Mouse (Mus musculus) midbrain, embryonic 15.5 days (tissue): Measurements from ENCODE around the gene Rab11fip4. TPM values are rescaled to one million over a fixed set of nuclear protein-coding genes. Genes with fewer than 3 reads are reported as not detected.

ENCODE experiments used
- ATAC-seq: fragments of 200-750 bp; cut with Nextera tagmentation; replicated peaks from 2 replicates; pipeline ENCODE4 v1.8.0; 2017; ENCODE audit warnings: moderate TSS enrichment
- H3K27ac ChIP-seq: fragments of 300-500 bp; sonication (generic); 2 replicates; pipeline ENCODE4 v1.5.1; 2015; ENCODE audit warnings: mild to moderate bottlenecking, inconsistent platforms
- H3K27me3 ChIP-seq: fragments of 300-500 bp; sonication (generic); replicated peaks from 2 replicates; pipeline ENCODE4 v1.6.1; 2015; ENCODE audit warnings: inconsistent platforms
- H3K36me3 ChIP-seq: fragments of 300-500 bp; sonication (generic); replicated peaks from 2 replicates; pipeline ENCODE4 v1.6.1; 2015; ENCODE audit warnings: inconsistent platforms
- H3K4me1 ChIP-seq: fragments of 300-500 bp; sonication (generic); 2 replicates; pipeline ENCODE4 v1.6.1; 2015; ENCODE audit warnings: inconsistent platforms
- H3K4me2 ChIP-seq: fragments of 300-500 bp; sonication (generic); 2 replicates; pipeline ENCODE4 v1.6.1; 2015; ENCODE audit warnings: inconsistent platforms, mild to moderate bottlenecking, moderate library complexity
- H3K4me3 ChIP-seq: fragments of 300-500 bp; sonication (generic); 2 replicates; pipeline ENCODE4 v1.5.1; 2015; ENCODE audit warnings: mild to moderate bottlenecking, inconsistent platforms
- H3K9ac ChIP-seq: fragments of 300-500 bp; sonication (generic); 2 replicates; pipeline ENCODE4 v1.6.1; 2015; ENCODE audit warnings: mild to moderate bottlenecking, inconsistent platforms
- H3K9me3 ChIP-seq: fragments of 300-500 bp; sonication (generic); 2 replicates; pipeline ENCODE4 v1.6.1; 2016; ENCODE audit warnings: inconsistent platforms
- WGBS: fragments of 180-500 bp; shearing (Covaris S2); methylation state at CpG from one replicate; pipeline ENCODE4 v1.1.7; 2015; ENCODE audit warnings: mixed read lengths; 5-methylcytosine and 5-hydroxymethylcytosine counted together
- polyA plus RNA-seq: library from polyadenylated mRNA; unstranded; fragments of >200 nt; fragmentation: Nextera tagmentation; extraction: Ambion mirVana; gene quantifications from 2 replicates; pipeline ENCODE4 v1.2.1, GENCODE M21; 2015

The Rab11fip4 gene
- polyA plus RNA-seq, 1 experiment from 2014 or later = 32.9 TPM

- H3K4me1 ChIP-seq = peaks cover 34% of the 10 kb centered on the region
- 72% methylated on average over 4 of the region's 5 CpGs for whole genome bisulfite sequencing
Measured at GRCm38 (mm10) chr11:79646026-79646425, 55.0 kb downstream of the Rab11fip4 start.

GRCm38 (mm10) chr11:79646467-79647070 lies 55.6 kb downstream of the Rab11fip4 start:
- no peak overlapping the region for H3K9ac ChIP-seq
- peaks cover 34% of the 10 kb centered on the region for H3K4me1 ChIP-seq
- no peaks in the 10 kb centered on the region for H3K27me3 ChIP-seq
- 0 out of 2 replicates have a peak, but pooled peaks have one; percentile 16 for ATAC-seq
- no peak overlapping the region for H3K4me3 ChIP-seq
- H3K27ac ChIP-seq = peak overlapping the region; percentile 51
- H3K4me2 ChIP-seq = no peak overlapping the region
- no peaks in the 10 kb centered on the region for H3K36me3 ChIP-seq
- no peaks in the 10 kb centered on the region for H3K9me3 ChIP-seq
- 7% methylated on average over 12 of the region's 12 CpGs for WGBS

More at GRCm38 (mm10) chr11:79646026-79646425, 55.0 kb downstream of the Rab11fip4 start:
- peak overlapping the region; percentile 51; the same call in 1 of the 2 replicates for H3K27ac ChIP-seq
- no peak overlapping the region for H3K4me3 ChIP-seq
- no peaks in the 10 kb centered on the region for H3K27me3 ChIP-seq
- no peaks in the 10 kb centered on the region for H3K36me3 ChIP-seq
- H3K4me2 ChIP-seq = no peak overlapping the region
- H3K9me3 ChIP-seq = no peaks in the 10 kb centered on the region
- ATAC-seq = no peak
- no peak overlapping the region for H3K9ac ChIP-seq

GRCm38 (mm10) chr11:79647071-79647501 lies 56.1 kb downstream of the Rab11fip4 start:
- ATAC-seq = no peak
- Histone ChIP-seq H3K4me1 (peaks cover 34% of the 10 kb centered on the region), H3K27me3 (no peaks in the 10 kb centered on the region), H3K27ac (peak overlapping the region; percentile 51; the same call in 1 of the 2 replicates), H3K9me3 (no peaks in the 10 kb centered on the region), H3K9ac (no peak overlapping the region), H3K36me3 (no peaks in the 10 kb centered on the region), H3K4me2 (no peak overlapping the region), H3K4me3 (no peak overlapping the region)
- WGBS = 37% methylated on average over 8 of the region's 8 CpGs

GRCm38 (mm10) chr11:79650359-79650835 lies 59.4 kb downstream of the Rab11fip4 start:
- H3K27ac ChIP-seq = peak overlapping the region; percentile 31; the same call in 1 of the 2 replicates
- no peak overlapping the region for H3K4me2 ChIP-seq
- H3K27me3 ChIP-seq = no peaks in the 10 kb centered on the region
- no peak overlapping the region for H3K9ac ChIP-seq
- ATAC-seq = no peak
- H3K4me3 ChIP-seq = no peak overlapping the region
- peaks cover 29% of the 10 kb centered on the region for H3K4me1 ChIP-seq
- 43% methylated on average over 5 of the region's 5 CpGs for WGBS
- H3K9me3 ChIP-seq = no peaks in the 10 kb centered on the region
- H3K36me3 ChIP-seq = no peaks in the 10 kb centered on the region

- H3K4me3 ChIP-seq = no peak overlapping the region
- H3K27ac ChIP-seq = no peak overlapping the region
- H3K9ac ChIP-seq = no peak overlapping the region
- no peak for ATAC-seq
- 76% methylated on average over 9 of the region's 9 CpGs for WGBS
- no peaks in the 10 kb centered on the region for H3K9me3 ChIP-seq
- H3K4me1 ChIP-seq = peaks cover 18% of the 10 kb centered on the region
- H3K27me3 ChIP-seq = no peaks in the 10 kb centered on the region
- no peaks in the 10 kb centered on the region for H3K36me3 ChIP-seq
- H3K4me2 ChIP-seq = no peak overlapping the region
Measured at GRCm38 (mm10) chr11:79652257-79652656, 61.2 kb downstream of the Rab11fip4 start.

- Histone ChIP-seq H3K9ac (no peak overlapping the region), H3K9me3 (no peaks in the 10 kb centered on the region), H3K4me2 (no peak overlapping the region), H3K4me3 (no peak overlapping the region), H3K36me3 (no peaks in the 10 kb centered on the region), H3K4me1 (peaks cover 12% of the 10 kb centered on the region), H3K27me3 (no peaks in the 10 kb centered on the region), H3K27ac (no peak overlapping the region)
- WGBS = 85% methylated on average over 20 of the region's 20 CpGs
- ATAC-seq = no peak
Measured at GRCm38 (mm10) chr11:79652921-79653575, 62.0 kb downstream of the Rab11fip4 start.

GRCm38 (mm10) chr11:79654407-79654831 lies 63.4 kb downstream of the Rab11fip4 start:
- Histone ChIP-seq H3K4me2 (no peak overlapping the region), H3K36me3 (no peaks in the 10 kb centered on the region), H3K9me3 (no peaks in the 10 kb centered on the region), H3K4me3 (no peak overlapping the region), H3K27me3 (no peaks in the 10 kb centered on the region), H3K4me1 (peaks cover 7% of the 10 kb centered on the region), H3K9ac (no peak overlapping the region), H3K27ac (no peak overlapping the region)
- ATAC-seq = no peak
- WGBS = 84% methylated on average over 4 of the region's 4 CpGs

- no peak for ATAC-seq
- H3K9me3 ChIP-seq = no peaks in the 10 kb centered on the region
- peaks cover 8% of the 10 kb centered on the region for H3K4me1 ChIP-seq
- no peak overlapping the region for H3K4me3 ChIP-seq
- no peaks in the 10 kb centered on the region for H3K36me3 ChIP-seq
- no peak overlapping the region for H3K9ac ChIP-seq
- 95% methylated on average over 7 of the region's 7 CpGs for WGBS
- H3K4me2 ChIP-seq = no peak overlapping the region
- H3K27me3 ChIP-seq = no peaks in the 10 kb centered on the region
- no peak overlapping the region for H3K27ac ChIP-seq
Measured at GRCm38 (mm10) chr11:79655592-79655991, 64.6 kb downstream of the Rab11fip4 start.

GRCm38 (mm10) chr11:79656491-79656890 lies 65.5 kb downstream of the Rab11fip4 start:
- no peak for ATAC-seq
- Histone ChIP-seq H3K4me2 (no peak overlapping the region), H3K4me1 (peaks cover 15% of the 10 kb centered on the region), H3K36me3 (no peaks in the 10 kb centered on the region), H3K9me3 (no peaks in the 10 kb centered on the region), H3K27me3 (no peaks in the 10 kb centered on the region), H3K4me3 (no peak overlapping the region), H3K27ac (no peak overlapping the region), H3K9ac (no peak overlapping the region)
- 84% methylated on average over 1 of the region's 1 CpGs for WGBS

GRCm38 (mm10) chr11:79657053-79657452 lies 66.0 kb downstream of the Rab11fip4 start:
- Histone ChIP-seq H3K9me3 (no peaks in the 10 kb centered on the region), H3K4me2 (no peak overlapping the region), H3K36me3 (no peaks in the 10 kb centered on the region), H3K9ac (no peak overlapping the region), H3K27me3 (no peaks in the 10 kb centered on the region), H3K4me1 (peaks cover 20% of the 10 kb centered on the region), H3K27ac (no peak overlapping the region), H3K4me3 (no peak overlapping the region)
- 77% methylated on average over 5 of the region's 5 CpGs for WGBS
- ATAC-seq = no peak

GRCm38 (mm10) chr11:79658205-79658825 lies 67.3 kb downstream of the Rab11fip4 start:
- WGBS = 92% methylated on average over 10 of the region's 10 CpGs
- ATAC-seq = no peak
- Histone ChIP-seq H3K4me2 (no peak overlapping the region), H3K9ac (no peak overlapping the region), H3K27ac (no peak overlapping the region), H3K4me3 (no peak overlapping the region), H3K36me3 (no peaks in the 10 kb centered on the region), H3K9me3 (no peaks in the 10 kb centered on the region), H3K27me3 (no peaks in the 10 kb centered on the region), H3K4me1 (peaks cover 20% of the 10 kb centered on the region)
